Mouse (Mus musculus): ENCODE results near the gene 5330417H12Rik. TPM values are rescaled to one million over a fixed set of nuclear protein-coding genes. Genes with fewer than 3 reads are reported as not detected.

5330417H12Rik gene
- polyA plus RNA-seq, 1 experiment from 2014 or later: not detected

DNA sequence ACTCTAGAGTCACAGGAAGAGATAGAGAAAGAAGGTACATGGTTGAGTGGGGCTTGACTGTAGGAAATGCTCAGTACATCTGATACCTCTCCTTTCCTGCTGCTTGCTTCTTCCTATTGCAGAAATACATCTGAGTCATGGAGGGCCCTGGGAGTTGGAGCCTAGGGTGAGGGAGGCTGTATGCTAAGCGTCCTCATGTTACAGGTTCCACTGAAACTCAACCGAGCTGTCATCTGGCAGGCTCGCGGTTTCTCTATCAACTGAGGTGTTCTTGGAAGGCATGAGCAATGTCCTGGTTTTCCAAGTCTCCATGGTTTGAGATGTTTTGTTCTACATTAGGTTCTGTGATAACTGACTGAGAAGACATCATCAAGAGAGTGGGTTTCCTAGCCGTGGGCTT, 13.1 kb upstream of the 5330417H12Rik start:
- Histone ChIP-seq H3K27me3 (ENCODE audit: control insufficient read depth, insufficient read depth, low read length) (no peaks in the 10 kb centered on the region), H3K4me2 (replicated peaks; ENCODE audit: low read depth, low read length) (no peak overlapping the region), H3K9me3 (ENCODE audit: control insufficient read depth, low read length) (no peaks in the 10 kb centered on the region), H3K27ac (ENCODE audit: low read depth, low read length) (no peak overlapping the region), H3K4me3 (ENCODE audit: low read length) (no peak overlapping the region), H3K9ac (ENCODE audit: low read depth, low read length) (no peak overlapping the region), H3K36me3 (ENCODE audit: control insufficient read depth, insufficient read depth, low read length) (no peaks in the 10 kb centered on the region), H3K4me1 (ENCODE audit: control insufficient read depth, insufficient read depth, low read length) (no peaks in the 10 kb centered on the region)
- WGBS: 68% methylated on average over 5 of the region's 5 CpGs
- ATAC-seq (ENCODE audit: low FRiP score, low TSS enrichment): no peak

DNA sequence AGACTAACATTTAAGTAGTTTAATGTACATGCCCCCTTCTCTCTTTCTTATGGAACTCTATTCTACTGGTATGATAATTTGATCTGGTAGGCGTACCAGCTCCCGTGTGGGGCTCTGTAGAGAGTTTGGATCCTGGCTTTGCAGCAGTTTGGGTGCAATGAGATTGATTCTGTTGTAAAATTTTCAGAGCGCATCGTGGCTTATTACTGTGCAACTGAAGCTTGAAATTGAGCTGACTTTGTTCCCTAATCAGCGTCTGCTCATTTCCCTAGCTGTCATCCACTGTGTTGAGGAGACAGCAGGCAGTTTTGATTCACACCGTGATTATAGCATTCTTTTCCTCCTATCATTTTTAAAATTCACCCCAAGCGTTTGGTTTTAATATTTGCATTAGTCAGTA, 12.4 kb upstream of the 5330417H12Rik start:
- no peak overlapping the region for H3K9ac ChIP-seq (ENCODE audit: low read depth, low read length)
- ATAC-seq (ENCODE audit: low FRiP score, low TSS enrichment): no peak
- 64% methylated on average over 7 of the region's 7 CpGs for WGBS
- no peak overlapping the region for H3K4me2 ChIP-seq (replicated peaks; ENCODE audit: low read depth, low read length)
- no peak overlapping the region for H3K4me3 ChIP-seq (ENCODE audit: low read length)
- H3K27ac ChIP-seq (ENCODE audit: low read depth, low read length): no peak overlapping the region
- no peaks in the 10 kb centered on the region for H3K9me3 ChIP-seq (ENCODE audit: control insufficient read depth, low read length)
- no peaks in the 10 kb centered on the region for H3K4me1 ChIP-seq (ENCODE audit: control insufficient read depth, insufficient read depth, low read length)
- no peaks in the 10 kb centered on the region for H3K27me3 ChIP-seq (ENCODE audit: control insufficient read depth, insufficient read depth, low read length)
- no peaks in the 10 kb centered on the region for H3K36me3 ChIP-seq (ENCODE audit: control insufficient read depth, insufficient read depth, low read length)

DNA sequence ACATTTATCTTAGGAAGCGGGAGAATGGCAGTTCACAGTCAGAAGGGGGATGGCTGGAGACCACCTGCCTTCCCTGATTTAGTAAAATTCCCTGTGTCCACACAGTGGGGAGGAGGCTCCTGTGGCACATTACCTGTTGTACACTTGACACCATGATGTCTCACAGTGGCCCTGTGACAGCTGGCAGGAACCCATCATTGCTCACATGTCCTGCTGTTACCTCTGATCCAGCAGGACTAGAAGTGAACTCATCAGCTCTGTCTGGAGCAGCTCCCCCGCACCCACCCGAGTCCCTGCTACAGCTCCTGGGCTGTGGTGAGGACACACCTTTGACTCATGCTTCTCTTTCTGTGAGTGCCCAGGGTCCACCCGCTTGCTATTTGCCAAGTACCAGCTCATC, 8.2 kb upstream of the 5330417H12Rik start:
- Histone ChIP-seq H3K4me1 (ENCODE audit: control insufficient read depth, insufficient read depth, low read length) (no peaks in the 10 kb centered on the region), H3K27ac (ENCODE audit: low read depth, low read length) (no peak overlapping the region), H3K36me3 (ENCODE audit: control insufficient read depth, insufficient read depth, low read length) (no peaks in the 10 kb centered on the region), H3K9me3 (ENCODE audit: control insufficient read depth, low read length) (no peaks in the 10 kb centered on the region), H3K4me3 (ENCODE audit: low read length) (no peak overlapping the region), H3K9ac (ENCODE audit: low read depth, low read length) (no peak overlapping the region), H3K4me2 (replicated peaks; ENCODE audit: low read depth, low read length) (no peak overlapping the region), H3K27me3 (ENCODE audit: control insufficient read depth, insufficient read depth, low read length) (no peaks in the 10 kb centered on the region)
- no peak for ATAC-seq (ENCODE audit: low FRiP score, low TSS enrichment)
- 88% methylated on average over 4 of the region's 4 CpGs for WGBS

DNA sequence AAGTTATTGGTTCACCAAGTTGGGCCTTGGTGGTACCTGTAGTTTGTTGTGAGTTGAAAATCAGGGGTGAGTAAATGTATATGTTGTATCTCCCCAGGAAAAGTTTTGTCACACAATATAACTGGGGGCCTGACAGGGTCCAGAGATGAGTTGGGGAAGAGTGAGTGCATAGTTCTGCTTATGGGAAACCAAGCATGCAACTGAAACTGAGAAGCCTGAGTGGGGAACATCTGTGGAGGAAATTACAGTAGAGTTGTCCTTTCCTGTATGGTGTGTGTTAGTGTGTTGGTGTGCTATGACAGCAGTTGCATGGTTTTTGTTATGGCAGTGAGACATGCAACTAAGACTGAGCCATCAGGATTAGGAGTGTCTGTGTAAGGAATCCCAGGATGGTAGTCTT, 3.4 kb upstream of the 5330417H12Rik start:
- H3K36me3 ChIP-seq (ENCODE audit: control insufficient read depth, insufficient read depth, low read length): no peaks in the 10 kb centered on the region
- no peak overlapping the region for H3K9ac ChIP-seq (ENCODE audit: low read depth, low read length)
- H3K27me3 ChIP-seq (ENCODE audit: control insufficient read depth, insufficient read depth, low read length): no peaks in the 10 kb centered on the region
- H3K4me2 ChIP-seq (replicated peaks; ENCODE audit: low read depth, low read length): no peak overlapping the region
- no peaks in the 10 kb centered on the region for H3K9me3 ChIP-seq (ENCODE audit: control insufficient read depth, low read length)
- H3K27ac ChIP-seq (ENCODE audit: low read depth, low read length): no peak overlapping the region
- no peaks in the 10 kb centered on the region for H3K4me1 ChIP-seq (ENCODE audit: control insufficient read depth, insufficient read depth, low read length)
- no peak for ATAC-seq (ENCODE audit: low FRiP score, low TSS enrichment)
- no peak overlapping the region for H3K4me3 ChIP-seq (ENCODE audit: low read length)

DNA sequence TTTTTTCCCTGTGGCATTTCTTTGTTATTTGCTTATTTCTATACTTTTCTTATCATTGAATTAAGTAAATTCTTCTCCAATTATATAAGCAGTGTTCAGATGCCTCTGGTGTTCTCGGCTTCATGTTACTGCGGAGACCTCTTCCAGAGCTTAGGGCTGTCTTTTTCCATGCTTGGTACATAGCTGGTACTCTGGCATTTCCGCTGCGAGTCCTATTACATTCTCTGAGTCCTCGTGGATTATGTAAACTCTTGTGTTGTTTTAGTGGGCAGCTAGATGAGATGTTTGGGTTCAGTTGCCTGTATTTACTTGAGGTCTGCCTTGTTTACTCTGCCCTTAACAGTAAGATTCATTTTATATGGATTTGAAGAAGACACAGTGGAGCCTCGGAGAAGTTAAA, 820 bp upstream of the 5330417H12Rik start:
- ATAC-seq (ENCODE audit: low FRiP score, low TSS enrichment): no peak
- no peaks in the 10 kb centered on the region for H3K4me1 ChIP-seq (ENCODE audit: control insufficient read depth, insufficient read depth, low read length)
- H3K9ac ChIP-seq (ENCODE audit: low read depth, low read length): no peak overlapping the region
- no peak overlapping the region for H3K4me2 ChIP-seq (replicated peaks; ENCODE audit: low read depth, low read length)
- WGBS: 83% methylated on average over 6 of the region's 6 CpGs
- H3K4me3 ChIP-seq (ENCODE audit: low read length): no peak overlapping the region
- no peaks in the 10 kb centered on the region for H3K36me3 ChIP-seq (ENCODE audit: control insufficient read depth, insufficient read depth, low read length)
- no peaks in the 10 kb centered on the region for H3K9me3 ChIP-seq (ENCODE audit: control insufficient read depth, low read length)
- no peaks in the 10 kb centered on the region for H3K27me3 ChIP-seq (ENCODE audit: control insufficient read depth, insufficient read depth, low read length)
- H3K27ac ChIP-seq (ENCODE audit: low read depth, low read length): no peak overlapping the region

DNA sequence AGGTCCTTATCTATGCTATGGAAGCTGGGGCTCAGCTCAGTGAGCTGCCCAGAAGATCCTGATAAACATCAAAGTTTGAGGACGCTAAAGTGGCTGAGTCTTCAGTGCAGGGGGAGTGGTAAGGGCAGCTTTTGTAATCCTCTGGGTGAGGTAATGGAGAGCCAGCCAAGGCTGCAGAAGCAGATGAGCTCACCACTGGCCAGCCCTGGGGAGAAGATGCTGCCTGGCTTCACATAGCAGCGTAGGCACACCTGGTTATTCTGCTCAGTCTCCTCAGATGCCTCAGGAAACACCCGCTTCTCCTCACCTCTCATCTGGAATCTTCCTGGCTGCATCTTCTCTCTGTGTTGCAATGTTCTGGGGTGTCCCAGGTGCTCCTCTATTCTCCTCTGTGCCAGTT, 529 bp downstream of the 5330417H12Rik start:
- 70% methylated on average over 3 of the region's 3 CpGs for WGBS
- ATAC-seq (ENCODE audit: low FRiP score, low TSS enrichment): no peak
- Histone ChIP-seq H3K4me1 (ENCODE audit: control insufficient read depth, insufficient read depth, low read length) (no peaks in the 10 kb centered on the region), H3K36me3 (ENCODE audit: control insufficient read depth, insufficient read depth, low read length) (no peaks in the 10 kb centered on the region), H3K27me3 (ENCODE audit: control insufficient read depth, insufficient read depth, low read length) (no peaks in the 10 kb centered on the region), H3K4me2 (replicated peaks; ENCODE audit: low read depth, low read length) (no peak overlapping the region), H3K27ac (ENCODE audit: low read depth, low read length) (no peak overlapping the region), H3K9me3 (ENCODE audit: control insufficient read depth, low read length) (no peaks in the 10 kb centered on the region), H3K4me3 (ENCODE audit: low read length) (no peak overlapping the region), H3K9ac (ENCODE audit: low read depth, low read length) (no peak overlapping the region)

DNA sequence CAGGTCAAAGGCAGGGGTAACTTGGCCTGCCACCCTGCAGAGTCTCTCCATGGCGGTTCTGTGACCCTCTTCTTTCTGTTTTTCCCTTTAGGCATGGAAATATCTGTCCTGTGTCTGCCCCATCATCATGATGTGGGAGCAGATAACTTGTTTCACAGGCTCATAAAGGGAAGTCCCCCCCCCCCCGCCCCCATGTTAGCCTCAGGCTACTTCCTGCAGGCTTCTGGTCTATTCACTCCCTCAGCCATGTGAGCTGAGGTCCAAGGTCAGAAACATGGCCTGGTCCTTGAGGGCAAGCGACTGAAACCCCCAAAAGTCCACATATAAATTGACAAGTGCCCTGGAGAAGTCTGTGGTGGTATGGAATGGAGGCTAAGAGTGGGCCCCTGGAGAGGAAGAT, 4.8 kb downstream of the 5330417H12Rik start:
- no peak overlapping the region for H3K27ac ChIP-seq (ENCODE audit: low read depth, low read length)
- H3K9ac ChIP-seq (ENCODE audit: low read depth, low read length): no peak overlapping the region
- no peaks in the 10 kb centered on the region for H3K4me1 ChIP-seq (ENCODE audit: control insufficient read depth, insufficient read depth, low read length)
- H3K27me3 ChIP-seq (ENCODE audit: control insufficient read depth, insufficient read depth, low read length): no peaks in the 10 kb centered on the region
- H3K4me2 ChIP-seq (replicated peaks; ENCODE audit: low read depth, low read length): no peak overlapping the region
- ATAC-seq (ENCODE audit: low FRiP score, low TSS enrichment): no peak
- no peak overlapping the region for H3K4me3 ChIP-seq (ENCODE audit: low read length)
- no peaks in the 10 kb centered on the region for H3K36me3 ChIP-seq (ENCODE audit: control insufficient read depth, insufficient read depth, low read length)
- WGBS: 81% methylated on average over 3 of the region's 3 CpGs
- H3K9me3 ChIP-seq (ENCODE audit: control insufficient read depth, low read length): no peaks in the 10 kb centered on the region

DNA sequence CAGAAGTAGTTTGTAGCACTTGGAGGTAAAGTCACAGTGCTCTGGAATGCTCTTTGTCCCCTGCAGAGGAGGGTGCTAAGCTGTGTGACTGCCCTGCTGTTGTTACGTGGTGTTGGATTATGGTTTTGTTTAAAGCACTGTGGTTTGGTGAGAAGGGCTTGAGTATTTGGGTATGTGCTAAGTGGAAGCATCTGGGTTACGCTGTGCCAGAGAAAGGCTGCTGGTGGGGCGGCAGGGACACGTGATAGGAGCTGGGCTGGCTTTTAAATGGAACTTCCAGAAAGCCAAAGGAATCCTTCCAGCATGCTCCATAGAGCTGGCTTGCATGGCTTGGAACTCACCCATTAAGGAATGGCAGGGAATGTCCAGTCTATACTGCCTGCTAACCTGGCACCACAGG, 5.7 kb downstream of the 5330417H12Rik start:
- Histone ChIP-seq H3K36me3 (ENCODE audit: control insufficient read depth, insufficient read depth, low read length) (no peaks in the 10 kb centered on the region), H3K4me1 (ENCODE audit: control insufficient read depth, insufficient read depth, low read length) (no peaks in the 10 kb centered on the region), H3K27me3 (ENCODE audit: control insufficient read depth, insufficient read depth, low read length) (no peaks in the 10 kb centered on the region), H3K4me3 (ENCODE audit: low read length) (no peak overlapping the region), H3K27ac (ENCODE audit: low read depth, low read length) (no peak overlapping the region), H3K4me2 (replicated peaks; ENCODE audit: low read depth, low read length) (no peak overlapping the region), H3K9ac (ENCODE audit: low read depth, low read length) (no peak overlapping the region), H3K9me3 (ENCODE audit: control insufficient read depth, low read length) (no peaks in the 10 kb centered on the region)
- WGBS: 73% methylated on average over 4 of the region's 4 CpGs
- ATAC-seq (ENCODE audit: low FRiP score, low TSS enrichment): no peak

DNA sequence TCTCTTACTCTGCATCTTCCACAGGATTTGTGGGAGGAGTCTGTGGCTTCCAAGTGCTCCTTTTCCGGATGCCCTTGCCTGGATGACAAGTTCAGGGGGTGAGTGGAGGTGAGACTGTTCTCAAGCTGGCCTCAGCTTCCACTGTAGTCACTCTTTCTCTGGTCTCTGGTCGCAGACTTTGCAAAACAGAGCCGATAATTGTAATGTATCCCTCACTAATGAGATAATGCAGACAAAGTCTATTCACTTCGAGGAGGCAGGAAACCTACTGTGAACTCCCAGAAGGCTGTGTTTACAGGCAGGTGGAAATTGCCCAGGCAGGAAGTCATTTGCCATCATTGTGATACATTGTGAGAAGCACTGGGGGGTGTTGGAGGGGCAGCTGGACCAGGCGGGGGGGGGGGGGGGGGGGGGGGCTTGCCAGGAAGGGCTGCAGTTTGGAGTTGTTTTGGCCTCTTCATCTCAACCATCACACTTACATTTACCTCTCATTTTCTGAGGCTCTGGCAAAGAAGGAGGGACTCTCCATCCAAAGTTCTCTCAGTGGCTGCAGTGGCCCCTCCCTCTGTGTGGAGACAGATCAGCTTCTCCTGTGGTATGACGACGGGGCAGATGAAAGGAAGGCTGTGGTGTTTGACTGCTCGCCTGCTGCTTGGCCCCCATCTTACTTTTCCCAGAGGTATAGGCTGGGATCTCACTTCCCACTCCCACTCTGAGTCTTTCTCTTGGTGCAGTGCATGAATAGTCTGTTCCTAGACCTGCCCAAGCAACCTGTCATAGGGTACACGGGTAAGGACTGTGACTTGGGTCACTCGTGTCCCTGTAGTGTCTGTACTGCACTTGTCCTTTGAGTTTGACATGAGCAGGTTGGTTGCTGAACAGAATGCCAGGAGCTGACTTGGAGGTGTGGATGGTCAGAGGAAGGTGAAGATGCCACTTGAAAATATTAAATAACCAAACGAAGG, 6.7 kb downstream of the 5330417H12Rik start:
- 35% methylated on average over 10 of the region's 11 CpGs for WGBS
- H3K9me3 ChIP-seq (ENCODE audit: control insufficient read depth, low read length): no peaks in the 10 kb centered on the region
- H3K27ac ChIP-seq (ENCODE audit: low read depth, low read length): no peak overlapping the region
- H3K4me1 ChIP-seq (ENCODE audit: control insufficient read depth, insufficient read depth, low read length): no peaks in the 10 kb centered on the region
- H3K9ac ChIP-seq (ENCODE audit: low read depth, low read length): no peak overlapping the region
- no peak overlapping the region for H3K4me2 ChIP-seq (replicated peaks; ENCODE audit: low read depth, low read length)
- ATAC-seq (ENCODE audit: low FRiP score, low TSS enrichment): no peak
- H3K4me3 ChIP-seq (ENCODE audit: low read length): no peak overlapping the region
- no peaks in the 10 kb centered on the region for H3K27me3 ChIP-seq (ENCODE audit: control insufficient read depth, insufficient read depth, low read length)
- H3K36me3 ChIP-seq (ENCODE audit: control insufficient read depth, insufficient read depth, low read length): no peaks in the 10 kb centered on the region
